Mouse (Mus musculus): Measurements from ENCODE around the gene Hist1h2ag.

DNA sequence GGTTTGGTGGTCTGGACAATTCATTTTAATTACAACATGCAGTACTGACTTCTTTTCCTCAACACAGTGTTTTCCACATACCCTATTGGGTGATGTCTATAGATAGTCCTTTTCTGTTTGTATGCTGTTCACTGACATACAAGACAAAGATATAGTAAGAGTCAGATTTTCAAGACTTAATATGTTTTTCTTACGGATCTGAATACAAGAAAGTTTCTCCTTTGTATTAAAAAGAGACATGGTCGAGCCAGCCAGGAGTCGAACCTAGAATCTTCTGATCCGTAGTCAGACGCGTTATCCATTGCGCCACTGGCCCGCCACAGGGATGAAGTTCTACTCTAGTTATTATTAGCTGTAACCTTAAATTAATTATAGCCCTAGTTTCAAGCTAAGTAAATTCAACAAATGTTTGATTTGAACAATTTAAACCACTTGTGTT, 21.8 kb downstream of the Hist1h2ag start:
- no peak for TF ChIP-seq ZNF384 (IDR thresholded peaks at IDR 0.05; ENCODE audit: low read depth, low read length)
- TF ChIP-seq ZC3H11A (IDR thresholded peaks at IDR 0.05; ENCODE audit: borderline replicate concordance, low read depth, low read length) = no peak
